ENCODE assay signal across 8 mouse cellular contexts in genomic region chr2:49733656-49734008, GRCm38 (mm10). TPM values are rescaled to one million over a fixed set of nuclear protein-coding genes. Genes with fewer than 3 reads are reported as not detected.
DNase-seq lines count a peak whose midpoint lies in the region; ATAC-seq lines count a peak whose summit lies in the region.

No protein-coding gene starts in this region.

- H3K4me2 ChIP-seq in heart, embryonic 13.5 days, result peak overlapping the region; percentile 53
- peak overlapping the region; percentile 42 for H3K4me2 ChIP-seq in limb, embryonic 12.5 days

- ATAC-seq in heart, embryonic 13.5 days (ENCODE audit: extremely low read depth, insufficient number of reproducible peaks, low FRiP score, low TSS enrichment), result no peak
- ATAC-seq in erythroblast, adult 5-6 weeks (replicated peaks; ENCODE audit: low FRiP score, poor library complexity, severe bottlenecking), result peak; percentile 36; the same call in 1 of the 2 replicates
- ATAC-seq in limb, embryonic 12.5 days (ENCODE audit: insufficient number of reproducible peaks, insufficient read depth, low FRiP score, low TSS enrichment, low read depth), result peak; percentile 74

- no peaks in the 10 kb centered on the region for H3K36me3 ChIP-seq in heart, embryonic 13.5 days
- H3K36me3 ChIP-seq in limb, embryonic 12.5 days, result peaks cover 29% of the 10 kb centered on the region; the same call in 1 of the 2 replicates

- H3K4me1 ChIP-seq in heart, embryonic 13.5 days, result peaks cover 22% of the 10 kb centered on the region
- H3K4me1 ChIP-seq in limb, embryonic 12.5 days (replicated peaks), result peaks cover 55% of the 10 kb centered on the region

- H3K27me3 ChIP-seq in heart, embryonic 13.5 days (replicated peaks), result no peaks in the 10 kb centered on the region
- H3K27me3 ChIP-seq in limb, embryonic 12.5 days, result no peaks in the 10 kb centered on the region

- H3K27ac ChIP-seq in heart, embryonic 13.5 days (replicated peaks), result no peak overlapping the region
- H3K27ac ChIP-seq in limb, embryonic 12.5 days, result peak overlapping the region; percentile 65

- 0 out of 2 replicates have a peak overlapping the region, but pooled peaks have one; percentile 22 for H3K4me3 ChIP-seq in heart, embryonic 13.5 days
- peak overlapping the region; percentile 6; the same call in 1 of the 2 replicates for H3K4me3 ChIP-seq in limb, embryonic 12.5 days (replicated peaks)

- 45% methylated on average over 7 of the region's 7 CpGs for WGBS in heart, embryonic 13.5 days
- WGBS in limb, embryonic 12.5 days, result 9% methylated on average over 7 of the region's 7 CpGs

- no peaks in the 10 kb centered on the region for H3K9me3 ChIP-seq in heart, embryonic 13.5 days
- H3K9me3 ChIP-seq in limb, embryonic 12.5 days, result no peaks in the 10 kb centered on the region

- H3K9ac ChIP-seq in heart, embryonic 13.5 days, result no peak overlapping the region
- no peak overlapping the region; the same call in 1 of the 2 replicates for H3K9ac ChIP-seq in limb, embryonic 12.5 days (replicated peaks)

- no peak for DNase-seq in heart, postnatal 4 days
- DNase-seq in 416B (ENCODE audit: low read depth), result peak; percentile 90
- DNase-seq in cerebellum, adult 8-10 months, result no peak
- DNase-seq in right cerebral cortex, postnatal 10 days (ENCODE audit: low spot score in 2 of 2), result no peak
- DNase-seq in yolk sac, embryonic 10.5 days (ENCODE audit: low spot score), result no peak

RNA-seq across cellular contexts. Expression of gene Lypd6b, which starts 53.9 kb away (rescaled TPM):
- 2.5 and 3.1 TPM in 2 replicates for polyA plus RNA-seq in heart, embryonic 13.5 days (2015; fragmentation: Nextera tagmentation; extraction: Ambion mirVana)
- total RNA-seq in heart, postnatal 4 days (2021), result under 1 TPM; 0.23 to 0.24 TPM
- not detected in 2 replicates for total RNA-seq in erythroblast, adult 5-6 weeks (2015; ENCODE audit: low replicate concordance)
- total RNA-seq in erythroblast, adult 5-6 weeks (2017; ENCODE audit: low replicate concordance), result not detected in 2 replicates
- 7.2 and 7.3 TPM in 2 replicates for polyA plus RNA-seq in limb, embryonic 12.5 days (2016; fragmentation: Nextera tagmentation; extraction: Ambion mirVana)
